Mouse (Mus musculus) C2C12 (cell line): ENCODE results near the gene Eaf2.

ENCODE experiments used
- CTCF ChIP-seq: IDR thresholded peaks from one replicate; pipeline ENCODE4 v1.5.1; 2011; ENCODE audit not compliant: control insufficient read depth, insufficient read depth, insufficient read length
- MYOD1 ChIP-seq: IDR thresholded peaks from one replicate; pipeline ENCODE4 v1.6.1; 2011; ENCODE audit warnings: low read depth; ENCODE audit not compliant: control insufficient read depth, insufficient read length

- no peak for TF ChIP-seq CTCF
- TF ChIP-seq MYOD1: no peak
Measured at GRCm38 (mm10) chr16:36828054-36828786, 46.6 kb downstream of the Eaf2 start, which contains the start of gene Iqcb1.
